Mouse (Mus musculus) G1E-ER4 (cell line): ENCODE data around the gene Ehbp1. TPM values are rescaled to one million over a fixed set of nuclear protein-coding genes. Genes with fewer than 3 reads are reported as not detected.

Experiments used
- GATA1 ChIP-seq: IDR thresholded peaks from one replicate; pipeline ENCODE4 v1.8.0; 2012; ENCODE audit warnings: low read length, inconsistent platforms
- polyA plus RNA-seq: library from polyadenylated mRNA; stranded (reverse); fragments of >175 nt; gene quantifications from 2 replicates; pipeline ENCODE4 v1.2.3, GENCODE M21; 2012

Ehbp1 gene
- polyA plus RNA-seq, 1 experiment, result 0.84 TPM

GRCm38 (mm10) chr11:22178569-22178968 lies 163.5 kb downstream of the Ehbp1 start:
- TF ChIP-seq GATA1, result no peak

GRCm38 (mm10) chr11:22174311-22174710 lies 167.8 kb downstream of the Ehbp1 start:
- TF ChIP-seq GATA1, result no peak

- TF ChIP-seq GATA1, result no peak
These were observed 171.0 kb downstream of the Ehbp1 start for GRCm38 (mm10) chr11:22170962-22171638.

GRCm38 (mm10) chr11:22157882-22158281 lies 184.2 kb downstream of the Ehbp1 start:
- TF ChIP-seq GATA1, result no peak

- no peak for TF ChIP-seq GATA1
These were observed 185.9 kb downstream of the Ehbp1 start for GRCm38 (mm10) chr11:22156182-22156581.

GRCm38 (mm10) chr11:22155366-22156095 lies 186.6 kb downstream of the Ehbp1 start:
- TF ChIP-seq GATA1, result no peak

GRCm38 (mm10) chr11:22154501-22155294 lies 187.4 kb downstream of the Ehbp1 start:
- TF ChIP-seq GATA1, result no peak

- TF ChIP-seq GATA1, result no peak
These were observed 201.4 kb downstream of the Ehbp1 start for GRCm38 (mm10) chr11:22140737-22141136.

- TF ChIP-seq GATA1, result no peak
These were observed 203.6 kb downstream of the Ehbp1 start for GRCm38 (mm10) chr11:22138466-22138865.

- no peak for TF ChIP-seq GATA1
These were observed 216.9 kb downstream of the Ehbp1 start for GRCm38 (mm10) chr11:22125188-22125587.

GRCm38 (mm10) chr11:22118853-22119252 lies 223.2 kb downstream of the Ehbp1 start:
- TF ChIP-seq GATA1, result no peak

- no peak for TF ChIP-seq GATA1
These were observed 229.9 kb downstream of the Ehbp1 start for GRCm38 (mm10) chr11:22112161-22112560.

- no peak for TF ChIP-seq GATA1
These were observed 252.7 kb downstream of the Ehbp1 start for GRCm38 (mm10) chr11:22089346-22089745.

- no peak for TF ChIP-seq GATA1
These were observed 278.7 kb downstream of the Ehbp1 start for GRCm38 (mm10) chr11:22063352-22063751.

- no peak for TF ChIP-seq GATA1
These were observed 280.4 kb downstream of the Ehbp1 start for GRCm38 (mm10) chr11:22061660-22062059.

GRCm38 (mm10) chr11:22057538-22057937 lies 284.6 kb downstream of the Ehbp1 start:
- no peak for TF ChIP-seq GATA1
